Mouse (Mus musculus) hindbrain, embryonic 10.5 days (tissue): Measurements from ENCODE around the gene U2af1l4. TPM values are rescaled to one million over a fixed set of nuclear protein-coding genes. Genes with fewer than 3 reads are reported as not detected.

Source experiments
- DNase-seq: peaks from one replicate; pipeline ENCODE4 v3.0.0-alpha.2; 2017; ENCODE audit warnings: low spot score
- H3K27ac ChIP-seq: fragments of 300-500 bp; sonication (generic); 2 replicates; pipeline ENCODE4 v1.5.1; 2016; ENCODE audit warnings: mild to moderate bottlenecking, moderate library complexity
- H3K27me3 ChIP-seq: fragments of 300-500 bp; sonication (generic); 2 replicates; pipeline ENCODE4 v1.6.1; 2016; ENCODE audit warnings: mild to moderate bottlenecking; ENCODE audit not compliant: poor library complexity, insufficient read depth, severe bottlenecking
- H3K36me3 ChIP-seq: fragments of 300-500 bp; sonication (generic); 2 replicates; pipeline ENCODE4 v1.6.1; 2016; ENCODE audit warnings: mild to moderate bottlenecking, moderate library complexity
- H3K4me1 ChIP-seq: fragments of 300-500 bp; sonication (generic); replicated peaks from 2 replicates; pipeline ENCODE4 v1.6.1; 2016; ENCODE audit warnings: mild to moderate bottlenecking
- H3K4me3 ChIP-seq: fragments of 300-500 bp; sonication (generic); 2 replicates; pipeline ENCODE4 v1.5.1; 2016; ENCODE audit warnings: mild to moderate bottlenecking, moderate library complexity
- H3K9me3 ChIP-seq: fragments of 300-500 bp; sonication (generic); 2 replicates; pipeline ENCODE4 v1.6.1; 2016; ENCODE audit warnings: mild to moderate bottlenecking, moderate library complexity
- WGBS: fragments of 180-500 bp; shearing (Covaris S2); methylation state at CpG from one replicate; pipeline ENCODE4 v1.1.7; 2016; 5-methylcytosine and 5-hydroxymethylcytosine counted together
- polyA plus RNA-seq: library from polyadenylated mRNA; unstranded; fragments of >200 nt; fragmentation: Nextera tagmentation; extraction: Ambion mirVana; gene quantifications from 2 replicates; pipeline ENCODE4 v1.2.1, GENCODE M21; 2016

Gene U2af1l4
- polyA plus RNA-seq, 1 experiment from 2014 or later = 106 TPM

DNA sequence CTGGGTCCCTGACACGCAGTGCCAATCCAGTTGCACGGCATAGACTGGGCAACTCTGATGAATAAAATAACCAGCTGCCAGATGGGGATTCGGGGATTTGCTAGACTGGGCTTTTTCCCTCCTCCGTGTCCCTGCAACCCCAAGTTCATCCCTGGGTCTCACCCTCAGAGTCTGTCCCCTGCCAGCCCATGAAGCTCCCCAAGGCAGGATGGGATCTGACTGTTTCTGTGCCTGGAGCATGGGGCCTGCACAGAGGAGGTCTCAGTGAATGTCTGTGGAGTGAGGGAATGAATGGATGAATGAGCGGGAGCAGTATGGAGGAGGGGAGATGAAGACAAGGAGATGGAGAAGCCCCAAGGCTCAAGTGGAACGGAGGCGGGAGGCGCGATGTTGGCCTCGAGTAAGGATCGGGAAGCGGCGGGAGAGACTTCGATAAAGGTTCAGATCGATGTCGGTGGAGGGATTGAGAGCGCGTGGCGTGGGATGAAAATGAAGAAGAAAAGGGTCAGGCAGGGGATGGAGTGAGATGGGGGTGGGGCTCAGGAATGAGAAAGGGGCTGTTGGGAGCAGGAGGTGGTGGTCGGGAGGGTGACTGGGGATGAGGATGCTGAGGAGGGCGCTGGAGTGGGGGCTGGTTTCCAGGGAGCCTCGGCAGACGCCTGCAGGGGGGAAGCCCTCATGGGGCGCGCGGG is 29.0 kb upstream of the U2af1l4 start:
- Histone ChIP-seq H3K4me1 (peaks cover 45% of the 10 kb centered on the region), H3K27me3 (peaks cover 21% of the 10 kb centered on the region; the same call in 1 of the 2 replicates), H3K27ac (peak overlapping the region; percentile 97), H3K4me3 (peak overlapping the region; percentile 78), H3K9me3 (no peaks in the 10 kb centered on the region), H3K36me3 (peaks cover 51% of the 10 kb centered on the region)
- WGBS = 6% methylated on average over 26 of the region's 26 CpGs
- no peak for DNase-seq

DNA sequence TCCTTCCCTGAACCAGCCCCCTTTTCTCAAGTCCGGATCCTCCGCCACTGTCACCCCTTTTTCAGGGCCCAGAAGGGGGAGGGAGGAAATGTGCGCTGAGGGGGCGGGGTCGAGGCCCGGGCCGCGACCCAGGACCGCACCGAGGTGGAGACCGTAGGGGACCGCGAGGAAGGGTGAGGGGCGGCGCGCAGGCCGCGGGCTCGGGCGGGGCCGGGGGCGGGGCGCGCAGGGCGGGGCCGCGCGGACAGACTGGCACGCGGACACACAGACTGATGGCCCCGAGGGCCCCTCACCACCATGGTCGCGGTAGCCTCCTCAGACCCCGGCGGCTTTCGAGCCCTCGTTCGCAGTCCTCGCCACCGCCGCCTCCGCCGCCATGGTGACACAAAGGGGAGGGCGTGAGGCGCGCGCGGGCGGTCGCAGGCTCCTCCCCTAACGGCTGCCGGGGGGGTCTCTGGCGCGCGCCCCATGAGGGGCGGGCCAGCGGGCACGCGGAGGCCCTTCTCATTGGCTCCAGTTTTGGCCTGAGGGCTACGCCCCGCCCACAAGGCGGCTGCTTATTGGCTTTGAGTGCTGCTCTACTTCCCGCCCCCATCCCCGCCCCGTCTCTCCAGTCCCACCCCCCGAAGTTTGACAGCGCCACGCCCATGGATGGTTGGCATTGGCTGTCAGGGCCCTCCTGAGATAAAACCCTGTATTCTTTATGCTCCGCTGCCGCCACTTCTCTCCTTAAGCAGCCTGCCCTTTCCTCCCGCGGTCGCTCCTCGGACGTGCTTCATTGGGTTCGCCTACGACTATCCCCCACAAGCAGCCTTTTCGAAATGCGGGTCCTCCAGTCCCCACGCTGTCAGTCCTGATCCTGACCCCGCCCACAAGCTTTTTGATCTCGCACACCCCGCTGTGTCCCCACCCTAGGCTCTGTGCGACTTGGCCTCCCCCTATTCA is 28.2 kb upstream of the U2af1l4 start, which contains the start of gene Arhgap33:
Gene Arhgap33 (minus strand): TSS at position 428 of the 945 bp plus-strand sequence.
- peaks cover 45% of the 10 kb centered on the region for H3K4me1 ChIP-seq
- peak within 1 kb of the TSS; percentile 97 for H3K27ac ChIP-seq
- H3K36me3 ChIP-seq = peaks cover 51% of the 10 kb centered on the region
- under 1% methylated on average over 83 of the region's 84 CpGs for WGBS
- no peaks in the 10 kb centered on the region for H3K9me3 ChIP-seq
- peak; percentile 98 for DNase-seq
- H3K4me3 ChIP-seq = peak within 1 kb of the TSS; percentile 78
- H3K27me3 ChIP-seq = peaks cover 21% of the 10 kb centered on the region; the same call in 1 of the 2 replicates

GRCm38 (mm10) chr7:30540572-30540971 is 22.5 kb upstream of the U2af1l4 start:
- peaks cover 5% of the 10 kb centered on the region for H3K4me1 ChIP-seq
- H3K36me3 ChIP-seq = peaks cover 66% of the 10 kb centered on the region
- H3K27me3 ChIP-seq = no peaks in the 10 kb centered on the region
- no peak overlapping the region for H3K27ac ChIP-seq
- no peaks in the 10 kb centered on the region for H3K9me3 ChIP-seq
- whole genome bisulfite sequencing = 88% methylated on average over 7 of the region's 7 CpGs
- H3K4me3 ChIP-seq = no peak overlapping the region
- no peak for DNase-seq

GRCm38 (mm10) chr7:30544327-30544726 is 18.8 kb upstream of the U2af1l4 start:
- no peak overlapping the region for H3K27ac ChIP-seq
- H3K4me1 ChIP-seq = no peaks in the 10 kb centered on the region
- 95% methylated on average over 2 of the region's 2 CpGs for WGBS

DNA sequence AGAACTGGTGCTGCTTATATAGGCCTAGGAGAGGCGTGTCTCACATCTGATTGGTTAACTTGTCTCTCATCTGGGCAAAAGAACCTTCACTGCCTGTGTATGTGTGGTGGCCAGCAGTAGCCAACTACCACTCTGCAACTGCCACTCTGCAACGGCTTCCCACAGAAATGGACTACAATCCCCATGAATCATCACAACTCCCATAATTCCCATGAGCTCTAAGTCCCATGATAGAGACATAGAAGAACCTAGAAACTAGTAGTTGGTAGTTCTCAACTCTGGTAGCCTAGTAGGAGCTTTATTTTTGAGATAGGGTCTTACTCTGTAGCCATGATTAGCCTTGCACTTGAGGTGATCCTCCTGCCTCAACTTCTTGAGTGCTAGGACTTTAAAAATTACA is 13.2 kb upstream of the U2af1l4 start:
- peaks cover 6% of the 10 kb centered on the region; the same call in 1 of the 2 replicates for H3K27me3 ChIP-seq
- no peaks in the 10 kb centered on the region for H3K9me3 ChIP-seq
- H3K27ac ChIP-seq = no peak overlapping the region
- no peak overlapping the region for H3K4me3 ChIP-seq
- DNase-seq = no peak
- peaks cover 50% of the 10 kb centered on the region for H3K36me3 ChIP-seq
- 92% methylated on average over 2 of the region's 2 CpGs for WGBS
- H3K4me1 ChIP-seq = peaks cover 19% of the 10 kb centered on the region

More at GRCm38 (mm10) chr7:30544327-30544726, 18.8 kb upstream of the U2af1l4 start:
- Histone ChIP-seq H3K36me3 (peaks cover 88% of the 10 kb centered on the region), H3K4me3 (no peak overlapping the region), H3K27me3 (no peaks in the 10 kb centered on the region), H3K9me3 (no peaks in the 10 kb centered on the region)
- no peak for DNase-seq

GRCm38 (mm10) chr7:30550603-30551002 is 12.5 kb upstream of the U2af1l4 start:
- H3K36me3 ChIP-seq = peaks cover 54% of the 10 kb centered on the region
- H3K4me3 ChIP-seq = no peak overlapping the region
- peaks cover 6% of the 10 kb centered on the region; the same call in 1 of the 2 replicates for H3K27me3 ChIP-seq
- 94% methylated on average over 1 of the region's 1 CpGs for WGBS
- H3K9me3 ChIP-seq = no peaks in the 10 kb centered on the region
- H3K27ac ChIP-seq = no peak overlapping the region
- H3K4me1 ChIP-seq = peaks cover 19% of the 10 kb centered on the region
- no peak for DNase-seq

DNA sequence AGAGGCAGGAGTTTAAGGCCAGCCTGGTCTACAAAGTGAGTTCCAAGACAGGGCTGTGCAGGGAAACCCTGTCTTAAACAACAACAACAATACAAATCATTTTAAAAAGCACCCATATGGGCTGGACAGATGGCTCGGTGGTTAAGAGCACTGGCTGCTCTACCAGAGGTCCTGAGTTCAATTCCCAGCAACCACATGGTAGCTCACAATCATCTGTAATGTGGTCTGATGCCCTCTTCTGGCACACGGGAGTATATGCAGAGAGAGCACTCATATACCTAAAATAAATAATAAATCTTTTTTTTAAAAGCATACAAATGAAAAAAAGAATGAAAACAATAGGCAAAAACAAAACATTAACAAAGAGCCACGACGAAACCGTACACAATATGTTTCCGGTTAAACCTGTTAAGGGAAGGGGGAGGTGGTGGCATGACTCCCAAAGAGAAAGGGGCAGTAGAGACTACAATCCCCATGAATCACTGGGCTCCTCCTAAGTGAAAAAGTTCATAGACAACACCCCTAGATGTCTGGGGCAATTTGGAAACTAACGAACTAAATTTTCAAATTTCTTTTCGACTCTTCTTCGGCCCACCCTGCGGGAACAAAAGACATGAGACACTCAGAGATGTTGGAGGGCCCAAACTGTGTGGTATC is 11.5 kb upstream of the U2af1l4 start:
- H3K9me3 ChIP-seq = no peaks in the 10 kb centered on the region
- peaks cover 54% of the 10 kb centered on the region for H3K36me3 ChIP-seq
- peaks cover 6% of the 10 kb centered on the region; the same call in 1 of the 2 replicates for H3K27me3 ChIP-seq
- H3K27ac ChIP-seq = peak overlapping the region; percentile 96
- 3% methylated on average over 10 of the region's 10 CpGs for WGBS
- H3K4me1 ChIP-seq = peaks cover 19% of the 10 kb centered on the region
- peak overlapping the region; percentile 68 for H3K4me3 ChIP-seq
- DNase-seq = no peak

GRCm38 (mm10) chr7:30552102-30553020 is 10.7 kb upstream of the U2af1l4 start, which contains the start of the genes Hspb6 and Proser3:
Gene Hspb6, plus strand, starts transcription at chr7:30552178.
Gene Proser3, minus strand, starts transcription at chr7:30552299.
- Histone ChIP-seq H3K4me3 (peak within 1 kb of the TSS; percentile 68), H3K36me3 (peaks cover 56% of the 10 kb centered on the region)

DNA sequence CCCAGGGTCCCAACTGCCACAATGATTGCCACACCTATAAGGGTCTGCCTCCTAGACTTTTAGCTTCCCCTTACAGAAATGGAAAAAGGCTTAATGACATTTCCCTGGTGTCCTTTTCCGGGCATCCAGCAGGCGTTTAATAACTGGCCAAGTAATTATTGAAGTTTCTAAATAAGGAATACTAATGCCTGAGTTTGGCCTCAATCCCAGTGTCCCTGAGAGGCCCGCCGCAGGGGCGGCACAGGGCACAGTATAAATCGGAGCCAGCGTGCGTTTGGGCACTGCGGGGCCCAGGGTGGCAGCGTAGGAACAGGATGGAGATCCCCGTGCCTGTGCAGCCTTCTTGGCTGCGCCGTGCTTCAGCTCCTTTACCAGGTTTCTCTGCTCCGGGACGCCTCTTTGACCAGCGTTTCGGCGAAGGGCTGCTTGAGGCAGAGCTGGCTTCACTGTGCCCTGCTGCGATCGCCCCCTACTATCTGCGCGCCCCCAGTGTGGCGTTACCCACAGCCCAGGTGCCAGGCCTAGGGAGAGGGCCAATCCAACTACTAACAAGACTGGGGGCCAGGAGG is 10.0 kb upstream of the U2af1l4 start:
- H3K4me3 ChIP-seq = peak overlapping the region; percentile 68
- DNase-seq = no peak
- H3K36me3 ChIP-seq = peaks cover 56% of the 10 kb centered on the region
- peak overlapping the region; percentile 96 for H3K27ac ChIP-seq
- no peaks in the 10 kb centered on the region for H3K9me3 ChIP-seq
- 9% methylated on average over 23 of the region's 23 CpGs for WGBS
- peaks cover 6% of the 10 kb centered on the region; the same call in 1 of the 2 replicates for H3K27me3 ChIP-seq
- peaks cover 22% of the 10 kb centered on the region for H3K4me1 ChIP-seq

More at GRCm38 (mm10) chr7:30552102-30553020, 10.7 kb upstream of the U2af1l4 start, which contains the start of the genes Hspb6 and Proser3:
- Histone ChIP-seq H3K27ac (peak within 1 kb of the TSS; percentile 96), H3K27me3 (peaks cover 6% of the 10 kb centered on the region; the same call in 1 of the 2 replicates), H3K9me3 (no peaks in the 10 kb centered on the region), H3K4me1 (peaks cover 19% of the 10 kb centered on the region)
- peak; percentile 95 for DNase-seq
- WGBS = under 1% methylated on average over 44 of the region's 44 CpGs

DNA sequence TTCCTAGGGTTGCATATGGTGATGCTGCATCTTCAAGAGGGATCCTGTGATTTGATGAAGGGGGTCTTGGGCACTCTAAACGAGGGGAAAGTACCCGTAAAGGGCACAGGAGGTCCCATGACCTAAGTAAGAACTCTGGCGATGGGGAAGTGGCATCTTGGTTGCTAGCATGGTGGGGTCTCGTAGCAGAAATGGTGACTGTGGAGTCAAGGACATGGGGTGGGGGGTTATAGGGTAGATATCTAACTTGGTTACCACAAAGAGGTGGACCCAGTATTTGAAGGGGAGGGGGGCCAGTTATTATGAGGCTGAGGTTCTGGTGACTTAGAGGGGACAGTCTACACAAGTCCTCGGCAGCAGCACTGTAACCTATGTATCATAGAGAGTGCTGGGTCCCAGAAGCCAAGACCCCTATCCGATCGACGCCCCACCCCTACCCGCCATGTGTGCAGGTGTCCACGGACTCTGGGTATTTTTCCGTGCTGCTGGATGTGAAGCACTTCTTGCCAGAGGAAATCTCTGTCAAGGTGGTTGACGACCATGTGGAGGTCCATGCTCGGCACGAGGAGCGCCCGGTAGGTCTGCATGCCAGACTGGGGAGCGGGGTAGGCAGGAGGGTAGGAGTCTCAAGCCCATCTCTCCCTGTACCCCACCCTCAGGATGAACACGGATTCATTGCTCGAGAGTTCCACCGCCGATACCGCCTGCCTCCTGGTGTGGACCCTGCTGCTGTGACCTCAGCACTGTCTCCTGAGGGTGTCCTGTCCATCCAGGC is 9.1 kb upstream of the U2af1l4 start:
- peak overlapping the region; percentile 96; the same call in 1 of the 2 replicates for H3K27ac ChIP-seq
- peaks cover 48% of the 10 kb centered on the region for H3K36me3 ChIP-seq
- 85% methylated on average over 22 of the region's 22 CpGs for WGBS

More for the DNA sequence above, 9.1 kb upstream of the U2af1l4 start:
- peaks cover 31% of the 10 kb centered on the region for H3K4me1 ChIP-seq
- H3K4me3 ChIP-seq = peak overlapping the region; percentile 68
- H3K9me3 ChIP-seq = no peaks in the 10 kb centered on the region
- DNase-seq = no peak
- H3K27me3 ChIP-seq = peaks cover 6% of the 10 kb centered on the region; the same call in 1 of the 2 replicates
